Mouse (Mus musculus): ENCODE data around the gene Usf1.

DNA sequence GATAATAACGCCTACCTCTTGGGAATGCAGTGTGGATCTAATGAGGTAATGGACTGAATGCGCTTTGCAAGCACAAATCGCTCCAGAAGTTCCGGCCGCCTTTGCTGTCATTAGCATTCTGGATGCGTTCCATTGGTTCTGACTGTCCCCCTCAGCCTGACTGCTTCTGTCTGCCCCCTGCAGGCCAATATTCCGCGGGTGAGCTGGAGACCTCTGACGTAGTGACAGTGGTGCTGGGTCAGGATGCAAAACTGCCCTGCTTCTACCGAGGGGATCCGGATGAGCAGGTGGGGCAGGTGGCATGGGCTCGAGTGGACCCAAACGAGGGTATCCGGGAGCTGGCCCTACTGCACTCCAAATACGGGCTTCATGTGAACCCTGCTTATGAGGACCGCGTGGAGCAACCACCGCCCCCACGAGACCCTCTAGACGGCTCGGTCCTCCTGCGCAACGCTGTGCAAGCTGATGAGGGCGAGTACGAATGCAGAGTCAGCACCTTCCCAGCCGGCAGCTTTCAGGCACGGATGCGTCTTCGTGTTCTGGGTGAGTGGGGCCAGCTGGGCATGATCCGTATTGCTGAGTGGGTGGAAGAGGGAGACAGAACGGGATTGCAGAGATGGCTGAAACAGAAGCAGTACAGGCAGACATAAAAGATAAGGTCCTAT is 31.0 kb upstream of the Usf1 start:
- TF ChIP-seq CTCF (IDR thresholded peaks at IDR 0.05; ENCODE audit: low read depth) (peak; percentile 76), EP300 (IDR thresholded peaks at IDR 0.05; ENCODE audit: low read depth) (no peak)
